Mouse (Mus musculus) gastrocnemius, adult 2 months (tissue): ENCODE results near the gene Gm266. TPM values are rescaled to one million over a fixed set of nuclear protein-coding genes. Genes with fewer than 3 reads are reported as not detected.

Experiments used
- DNase-seq: peaks from one replicate; pipeline ENCODE4 v3.0.0; 2022
- H3K27ac ChIP-seq: fragments of 200-600 bp; 2 replicates; pipeline ENCODE4 v1.8.1; 2022; ENCODE audit warnings: mild to moderate bottlenecking
- H3K4me3 ChIP-seq: fragments of 200-600 bp; 2 replicates; pipeline ENCODE4 v1.8.1; 2022; ENCODE audit warnings: mild to moderate bottlenecking, moderate library complexity
- CTCF ChIP-seq: fragments of 200-600 bp; IDR thresholded peaks from 2 replicates; pipeline ENCODE4 v1.8.1; 2022; ENCODE audit warnings: antibody characterized with exemption, mild to moderate bottlenecking, moderate library complexity
- intact Hi-C: fragments of 180-260 bp; cut with DNase I; formaldehyde crosslinking; loops from one replicate; pipeline ENCODE4 v1.15.1; 2025
- total RNA-seq, 2 experiments: library from RNA; stranded (reverse); gene quantifications; 2 replicates each; pipeline ENCODE4 v1.2.3; 2021

The Gm266 gene
- total RNA-seq, 2 experiments from 2014 or later: 0.20 to 0.33 TPM

DNA sequence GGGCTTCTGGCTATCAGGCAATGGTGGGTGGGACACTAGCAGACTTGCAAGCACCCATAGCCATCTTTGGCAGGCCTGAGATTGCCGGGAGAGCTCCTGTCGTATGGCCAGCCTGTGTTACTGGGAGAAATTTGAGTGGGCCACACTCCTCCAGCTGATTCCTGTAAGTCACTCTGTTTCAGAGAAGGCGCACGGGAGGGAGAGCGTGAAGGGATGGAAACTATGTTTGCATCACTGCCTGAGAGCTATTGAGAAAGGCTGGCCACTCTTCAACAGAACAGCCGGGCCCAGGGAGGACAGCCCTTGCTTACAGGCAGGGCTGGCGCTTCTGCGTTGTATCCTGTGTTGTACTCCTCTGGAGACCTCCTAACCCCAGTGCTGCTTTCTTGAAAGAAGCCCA, 49.0 kb downstream of the Gm266 start:
- no peak for TF ChIP-seq CTCF
- intact Hi-C loops: no loop called here
- Histone ChIP-seq H3K27ac (peak overlapping the region; percentile 79), H3K4me3 (no peak overlapping the region)
- peak; percentile 72 for DNase-seq

DNA sequence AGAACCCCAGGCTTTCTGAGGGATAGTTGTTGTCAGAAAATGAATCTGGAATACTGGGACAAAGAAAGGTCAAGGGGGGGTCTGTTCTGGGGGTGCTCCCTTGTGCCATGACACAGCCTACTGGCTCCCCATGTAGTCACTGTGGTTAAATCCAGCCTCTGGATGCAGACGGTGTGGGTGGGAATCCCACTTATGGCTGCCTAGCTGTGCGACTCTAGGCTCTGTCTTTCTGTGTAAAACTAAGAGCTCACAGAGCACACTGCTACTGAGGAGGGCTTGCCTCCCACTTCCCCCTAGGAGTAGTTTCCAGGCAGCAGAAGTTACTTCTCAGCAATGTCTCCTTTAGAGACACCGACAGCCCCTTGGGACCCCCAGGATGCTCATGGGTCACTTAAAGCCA, 49.5 kb downstream of the Gm266 start:
- intact Hi-C loops: no loop called here
- no peak for TF ChIP-seq CTCF
- no peak for DNase-seq
- Histone ChIP-seq H3K27ac (peak overlapping the region; percentile 79), H3K4me3 (no peak overlapping the region)

DNA sequence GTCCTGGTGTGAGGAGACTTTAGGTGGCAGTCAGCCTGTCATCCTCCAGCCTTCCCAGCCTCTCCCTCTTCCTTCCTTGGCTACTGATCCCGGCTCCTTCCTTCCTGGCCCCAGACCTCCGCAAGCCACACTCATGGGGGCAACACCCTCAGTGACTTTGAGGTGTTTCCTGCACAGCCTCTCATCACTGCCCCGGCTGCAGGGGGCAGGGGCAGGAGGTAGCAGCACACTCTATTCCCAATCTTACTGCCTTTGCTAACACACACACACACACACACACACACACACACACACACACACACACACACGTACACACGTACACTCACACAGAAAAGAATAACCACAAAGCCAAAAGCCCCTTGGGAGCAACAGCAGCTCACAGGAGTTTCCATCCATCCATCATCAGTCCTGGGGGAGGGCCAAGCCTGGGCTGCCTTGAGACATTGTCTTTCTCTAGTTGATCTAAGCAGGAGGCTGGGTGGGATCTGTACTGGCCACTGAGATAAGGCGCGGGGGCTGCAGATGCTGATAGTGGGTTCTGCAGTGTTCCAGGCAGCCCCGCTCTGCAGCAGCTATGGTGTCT, 50.8 kb downstream of the Gm266 start:
- intact Hi-C loops: no loop called here
- peak overlapping the region; percentile 79 for H3K27ac ChIP-seq
- DNase-seq: no peak
- TF ChIP-seq CTCF: no peak
- H3K4me3 ChIP-seq: no peak overlapping the region

Other genes starting within 250 kb of the Gm266 start
- gene Amn, start 214.7 kb downstream of the Gm266 start, total RNA-seq: not detected
- gene Cdc42bpb, start 108.1 kb downstream of the Gm266 start, total RNA-seq: 10 to 100 TPM; 16.3 to 24.3 TPM
- not detected for gene Lbhd2, start 79.0 kb downstream of the Gm266 start, total RNA-seq
- 1 to 10 TPM in 1 of 2 experiments, under 1 TPM in 1; 0.56 to 1.5 TPM for gene Exoc3l4, start 68.8 kb downstream of the Gm266 start, total RNA-seq
- 10 to 100 TPM; 29.1 to 54.8 TPM for gene Tnfaip2, start 43.4 kb downstream of the Gm266 start, total RNA-seq
- gene Eif5, start 52.2 kb upstream of the Gm266 start, total RNA-seq: 100 to 1,000 TPM; 160 to 166 TPM
- 10 to 100 TPM; 48.2 to 60.7 TPM for gene Mark3, start 88.7 kb upstream of the Gm266 start, total RNA-seq
- gene Ckb, start 186.5 kb upstream of the Gm266 start, total RNA-seq: 10 to 100 TPM in 1 of 2 experiments, 1 to 10 TPM in 1; 6.7 to 10.8 TPM
- gene Trmt61a, start 192.3 kb upstream of the Gm266 start, total RNA-seq: 1 to 10 TPM; 3.1 to 3.8 TPM
- 10 to 100 TPM; 14.7 to 19.2 TPM for gene Bag5, start 227.4 kb upstream of the Gm266 start, total RNA-seq
- gene Apopt1, start 227.4 kb upstream of the Gm266 start, total RNA-seq: 10 to 100 TPM; 37.4 to 46.7 TPM